Mouse (Mus musculus) kidney, adult 2 months (tissue): ENCODE measurements at regions not wholly inside any gene's neighbourhood (a gene's known extent, or its start where the extent isn't known, plus 50 kb on each side); places are given as distances from the start of the nearest gene placed in this dataset.

ENCODE experiments used
- CTCF ChIP-seq: fragments of 200-500 bp; conservative IDR thresholded peaks from 2 replicates; pipeline ENCODE4 v1.5.1; 2011; ENCODE audit warnings: low read depth, mild to moderate bottlenecking, control low read depth, low read length, moderate library complexity, mixed read lengths; ENCODE audit not compliant: insufficient read depth, insufficient read length
- POLR2A ChIP-seq: fragments of 200-500 bp; IDR thresholded peaks from one replicate; pipeline ENCODE4 v1.6.1; 2011; ENCODE audit warnings: low read depth, low read length, control low read depth

- no peak for TF ChIP-seq POLR2A
- TF ChIP-seq CTCF: no peak
Measured at GRCm38 (mm10) chr17:50413916-50414315, 95.3 kb upstream of the Plcl2 start.
